In the genomic region with DNA sequence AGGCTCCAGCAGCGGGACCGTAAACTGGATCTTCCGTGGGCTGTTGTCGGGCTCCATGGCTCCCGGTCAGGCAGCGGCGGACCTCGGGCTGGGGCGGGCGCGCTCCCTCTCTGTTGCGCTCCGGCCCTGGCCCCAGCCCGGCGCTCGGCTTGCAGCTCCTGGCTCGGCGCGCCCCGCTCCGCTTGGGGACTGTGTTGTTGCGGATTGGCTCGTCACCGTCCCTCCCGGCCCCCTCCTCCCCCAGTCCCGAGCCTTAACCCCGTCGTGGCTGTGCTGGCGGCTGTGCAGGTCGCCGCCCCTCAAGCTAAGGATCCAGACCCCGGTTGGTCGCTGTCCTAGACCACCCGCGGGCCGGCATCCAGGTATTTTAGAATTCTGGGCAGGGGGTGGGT, we compare ENCODE assay signal across 9 mouse cellular contexts. TPM values are rescaled to one million over a fixed set of nuclear protein-coding genes. Genes with fewer than 3 reads are reported as not detected.
A peak's percentile ranks its signal among the peaks of the same experiment; 100 is the strongest.
DNase-seq lines count a peak whose midpoint lies in the region; ATAC-seq and TF ChIP-seq lines count a peak whose summit lies in the region.
"Had no signal": no experiment of that assay in that cellular context is flagged by ENCODE, and none has a peak within 500 bp of the region (broad histone marks: within the 10 kb centered on the region; RNA-seq: fewer than 3 reads in every experiment).

A gene (minus strand): TSS at position 182 of the 392 bp plus-strand sequence.

- peak within 1 kb of the TSS; percentile 79 for H3K4me3 ChIP-seq in forebrain, embryonic 10.5 days
- peak within 1 kb of the TSS; percentile 61 for H3K4me3 ChIP-seq in heart, embryonic 16.5 days (ENCODE audit: low read length)
- peak within 1 kb of the TSS; percentile 32 for H3K4me3 ChIP-seq in liver, postnatal 0 days (ENCODE audit: low read depth, low read length)

- peak within 1 kb of the TSS; percentile 77 for H3K4me2 ChIP-seq in heart, embryonic 16.5 days (ENCODE audit: low read depth, low read length)
- H3K4me2 ChIP-seq in liver, postnatal 0 days (ENCODE audit: low read depth, low read length), result peak within 1 kb of the TSS; percentile 60

- no peaks in the 10 kb centered on the region for H3K9me3 ChIP-seq in forebrain, embryonic 10.5 days
- no peaks in the 10 kb centered on the region for H3K9me3 ChIP-seq in heart, embryonic 16.5 days (replicated peaks; ENCODE audit: control insufficient read depth, low read length)
- no peaks in the 10 kb centered on the region for H3K9me3 ChIP-seq in liver, postnatal 0 days (ENCODE audit: low read length)

- peak; percentile 81 for ATAC-seq in heart, embryonic 16.5 days (replicated peaks; ENCODE audit: extremely low read depth, insufficient read depth, low FRiP score)
- ATAC-seq in liver, postnatal 0 days, result peak; percentile 74

- no peak for TF ChIP-seq EP300 in liver, postnatal 0 days (IDR thresholded peaks at IDR 0.05; ENCODE audit: low read depth)

- H3K27me3 ChIP-seq in forebrain, embryonic 10.5 days (ENCODE audit: poor library complexity, severe bottlenecking), result peaks cover 61% of the 10 kb centered on the region
- H3K27me3 ChIP-seq in heart, embryonic 16.5 days (ENCODE audit: control insufficient read depth, insufficient read depth, low read length), result peaks cover 9% of the 10 kb centered on the region
- peaks cover 24% of the 10 kb centered on the region for H3K27me3 ChIP-seq in liver, postnatal 0 days (ENCODE audit: insufficient read depth, low read length)

- H3K4me1 ChIP-seq in forebrain, embryonic 10.5 days, result peaks cover 50% of the 10 kb centered on the region
- H3K4me1 ChIP-seq in heart, embryonic 16.5 days (ENCODE audit: control insufficient read depth, insufficient read depth, low read length), result peaks cover 7% of the 10 kb centered on the region
- H3K4me1 ChIP-seq in liver, postnatal 0 days (ENCODE audit: insufficient read depth), result no peaks in the 10 kb centered on the region

- peak; percentile 18 for DNase-seq in thymus, postnatal 4 days
- DNase-seq in thymus, adult 18-20 months, result no peak
- peak; percentile 84 for DNase-seq in forebrain, embryonic 10.5 days (ENCODE audit: extremely low spot score, low spot score)
- DNase-seq in kidney, postnatal 4 days, result peak; percentile 77 to 85
- DNase-seq in liver, postnatal 0 days, result peak; percentile 53
- peak; percentile 39 for DNase-seq in retina, postnatal 7 days (ENCODE audit: low read depth, low spot score)
- no peak for DNase-seq in thymus, postnatal 36 days

- WGBS in forebrain, embryonic 10.5 days, result under 1% methylated on average over 36 of the region's 36 CpGs
- under 1% methylated on average over 33 of the region's 36 CpGs for WGBS in heart, embryonic 16.5 days
- WGBS in liver, postnatal 0 days (ENCODE audit: insufficient replicate concordance), result 4% methylated on average over 33 of the region's 36 CpGs

- H3K27ac ChIP-seq in forebrain, embryonic 10.5 days, result peak within 1 kb of the TSS; percentile 87
- peak within 1 kb of the TSS; percentile 85 for H3K27ac ChIP-seq in heart, embryonic 16.5 days (ENCODE audit: low read length)
- H3K27ac ChIP-seq in liver, postnatal 0 days (ENCODE audit: low read depth), result no peak within 1 kb of the TSS; the same call in 1 of the 2 replicates

- no peak for TF ChIP-seq CTCF in liver, postnatal 0 days (IDR thresholded peaks at IDR 0.05; ENCODE audit: low read depth)

- H3K36me3 ChIP-seq in forebrain, embryonic 10.5 days (replicated peaks), result no peaks in the 10 kb centered on the region
- no peaks in the 10 kb centered on the region for H3K36me3 ChIP-seq in heart, embryonic 16.5 days (ENCODE audit: control insufficient read depth, insufficient read depth)
- no peaks in the 10 kb centered on the region for H3K36me3 ChIP-seq in liver, postnatal 0 days (replicated peaks; ENCODE audit: insufficient read depth, low read length)

- peak within 1 kb of the TSS; percentile 73 for H3K9ac ChIP-seq in heart, embryonic 16.5 days (ENCODE audit: low read length)
- peak within 1 kb of the TSS; percentile 3; the same call in 1 of the 2 replicates for H3K9ac ChIP-seq in liver, postnatal 0 days (replicated peaks)

RNA-seq across cellular contexts. Expression of the gene that starts here (rescaled TPM):
- polyA plus RNA-seq in forebrain, embryonic 10.5 days (2016; fragmentation: Nextera tagmentation; extraction: Ambion mirVana), result 34.4 and 36.0 TPM in 2 replicates
- polyA plus RNA-seq in heart, embryonic 16.5 days (2015; fragmentation: Nextera tagmentation; extraction: Ambion mirVana), result 52.7 and 58.6 TPM in 2 replicates
- 3.5 and 4.4 TPM in 2 replicates for polyA plus RNA-seq in liver, postnatal 0 days (2015; fragmentation: Nextera tagmentation; extraction: Ambion mirVana)
- polyA plus RNA-seq: liver, adult 2 months had no signal

Comparison
In these comparisons a context has a peak if more than half of its experiments do, and no peak if none do; other contexts are left out.
1. DNase-seq: peak in thymus, postnatal 4 days (single experiment), forebrain, embryonic 10.5 days (single experiment), kidney, postnatal 4 days (2 of 2), liver, postnatal 0 days (single experiment) and retina, postnatal 7 days (single experiment); none in thymus, adult 18-20 months (0 of 2) and thymus, postnatal 36 days (0 of 2).
2. Peak in every context shown above with its lines, with median percentiles within 50 percentile points of each other: H3K4me3 ChIP-seq.